Mouse (Mus musculus): ENCODE measurements around the gene Kcnma1. TPM values are rescaled to one million over a fixed set of nuclear protein-coding genes. Genes with fewer than 3 reads are reported as not detected.

Kcnma1 gene
- total RNA-seq (2021): 100 to 1,000 TPM; 194 to 195 TPM
- long read RNA-seq, experiment 1, partial matches to known transcripts: 10 of 38 reads
- long read RNA-seq, experiment 1, other reads (novel, unspliced or antisense): 28 of 38 reads
- long read RNA-seq, experiment 2, partial matches to known transcripts: 6 of 32 reads
- long read RNA-seq, experiment 2, other reads (novel, unspliced or antisense): 26 of 32 reads

DNA sequence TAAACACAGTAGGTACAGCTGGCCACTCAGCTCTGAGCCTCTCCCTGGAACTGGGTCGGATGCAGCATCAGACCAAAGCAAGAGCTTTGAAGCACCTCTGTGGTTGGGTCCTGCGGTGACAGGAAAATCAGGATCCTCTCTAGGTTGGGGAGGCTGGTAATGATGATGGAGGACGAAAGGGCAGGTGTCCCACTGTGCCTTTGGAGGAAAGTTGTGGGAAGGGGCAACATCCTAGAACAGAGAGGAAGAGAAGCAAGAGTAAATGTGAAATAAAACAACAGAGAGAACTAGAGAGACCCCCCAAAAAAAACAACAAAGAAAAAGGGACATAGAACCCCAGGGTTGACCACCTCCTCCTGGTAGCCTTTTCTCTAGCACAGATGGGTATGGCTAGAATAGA is at the start of gene Kcnma1:
Gene Kcnma1, minus strand, starts transcription at position 101 of the 400 bp plus-strand sequence.
- no peak for DNase-seq (ENCODE audit: extremely low spot score in 1 of 2, low spot score in 2 of 2)
- TF ChIP-seq CTCF (IDR thresholded peaks at IDR 0.05): no peak
- H3K4me3 ChIP-seq: no peak within 1 kb of the TSS
- H3K27ac ChIP-seq: no peak within 1 kb of the TSS
- intact Hi-C loops (cut with DNase I): no loop called here

DNA sequence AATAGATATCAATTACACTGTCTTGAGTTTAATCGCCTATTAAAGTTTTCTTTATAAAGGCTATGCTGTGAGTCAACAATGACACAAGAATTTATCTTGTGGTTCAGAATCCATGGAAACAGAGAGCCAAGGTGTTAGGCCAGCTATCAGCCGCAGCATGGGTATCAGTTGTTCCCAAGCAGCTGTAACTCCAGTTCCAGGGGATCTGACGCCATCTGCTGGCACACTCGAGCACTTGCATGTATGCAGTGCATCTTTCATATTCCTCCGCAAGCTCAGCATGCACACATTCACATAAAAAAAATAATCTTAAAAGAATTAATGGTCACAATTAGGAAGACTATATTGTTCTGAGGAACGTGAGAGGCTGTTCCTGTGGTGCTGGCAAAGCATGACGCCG is 45.5 kb upstream of the Kcnma1 start:
- DNase-seq (ENCODE audit: extremely low spot score in 1 of 2, low spot score in 2 of 2): peak in 1 of 2 experiments; percentile 40
- Histone ChIP-seq H3K27ac (no peak overlapping the region), H3K4me3 (no peak overlapping the region)
- TF ChIP-seq CTCF (IDR thresholded peaks at IDR 0.05): peak; percentile 84
- intact Hi-C loops (cut with DNase I): loop anchor here (2.0 kb wide), 1 partner anchor 49 kb away; no protein-coding TSS in a partner anchor

DNA sequence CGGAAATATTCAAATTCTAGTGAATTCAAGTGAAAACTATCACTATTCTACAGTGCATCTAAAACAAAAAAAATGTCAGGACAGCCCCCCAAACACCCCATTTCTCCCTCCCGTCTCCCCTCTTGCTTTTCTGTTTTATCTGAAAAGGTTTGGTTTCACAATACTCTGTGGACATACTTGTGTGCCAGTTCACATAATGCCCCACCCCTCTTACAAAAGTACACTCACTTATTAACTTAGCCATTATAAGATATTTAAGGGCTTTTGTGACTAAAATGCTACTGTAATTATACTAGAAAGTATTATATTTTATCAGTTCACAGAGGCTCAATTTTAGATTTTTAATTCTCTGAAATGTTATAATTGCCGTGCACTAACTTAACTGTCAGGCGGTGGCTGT is 45.0 kb upstream of the Kcnma1 start:
- TF ChIP-seq CTCF (IDR thresholded peaks at IDR 0.05): no peak
- no peak for DNase-seq (ENCODE audit: extremely low spot score in 1 of 2, low spot score in 2 of 2)
- H3K4me3 ChIP-seq: no peak overlapping the region
- intact Hi-C loops (cut with DNase I): no loop called here
- H3K27ac ChIP-seq: no peak overlapping the region

DNA sequence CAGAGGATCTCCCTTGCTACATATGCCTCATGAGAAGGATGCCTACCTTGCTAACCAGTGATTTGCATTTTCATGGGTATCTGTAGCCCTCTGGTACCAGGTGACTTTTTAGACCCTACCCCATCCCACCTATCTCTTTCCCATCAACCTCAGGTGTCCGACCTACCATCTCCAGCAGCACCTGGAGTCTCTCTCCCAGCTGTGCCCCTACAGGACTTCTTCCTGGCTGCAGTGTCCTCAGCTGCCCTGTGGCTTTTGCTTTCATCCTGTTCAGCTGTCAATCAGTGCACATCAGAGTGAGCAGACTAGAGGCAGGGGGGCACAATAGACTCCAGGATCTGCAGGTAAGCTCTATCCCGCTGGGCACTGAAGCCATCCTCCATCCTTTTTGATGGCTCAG is 37.5 kb upstream of the Kcnma1 start:
- H3K27ac ChIP-seq: no peak overlapping the region
- no peak overlapping the region for H3K4me3 ChIP-seq
- no peak for TF ChIP-seq CTCF (IDR thresholded peaks at IDR 0.05)
- intact Hi-C loops (cut with DNase I): loop anchor here (5.0 kb wide), 1 partner anchor 475 kb away; no protein-coding TSS in a partner anchor
- DNase-seq (ENCODE audit: extremely low spot score in 1 of 2, low spot score in 2 of 2): no peak

DNA sequence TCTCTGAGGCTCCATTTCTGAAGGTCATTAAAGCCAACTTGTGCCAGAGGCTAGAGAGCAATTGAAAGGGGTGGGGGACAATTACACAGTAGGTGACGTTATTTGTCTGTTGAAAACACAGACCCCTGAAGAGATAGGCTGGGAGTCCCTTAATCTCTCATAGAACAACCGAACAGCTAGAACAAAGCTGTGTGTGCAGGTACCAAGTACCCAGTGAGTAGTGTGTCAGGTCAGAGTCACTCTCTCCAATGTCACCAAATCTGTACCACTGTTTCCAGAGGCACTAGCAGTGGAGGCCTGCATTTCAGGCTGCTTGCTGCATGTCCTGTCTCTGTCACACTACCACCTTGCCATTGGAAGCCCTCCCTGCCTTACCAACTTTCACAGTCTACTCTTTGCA is 22.3 kb upstream of the Kcnma1 start:
- intact Hi-C loops (cut with DNase I): no loop called here
- no peak for DNase-seq (ENCODE audit: extremely low spot score in 1 of 2, low spot score in 2 of 2)
- no peak for TF ChIP-seq CTCF (IDR thresholded peaks at IDR 0.05)
- no peak overlapping the region for H3K4me3 ChIP-seq
- no peak overlapping the region for H3K27ac ChIP-seq

DNA sequence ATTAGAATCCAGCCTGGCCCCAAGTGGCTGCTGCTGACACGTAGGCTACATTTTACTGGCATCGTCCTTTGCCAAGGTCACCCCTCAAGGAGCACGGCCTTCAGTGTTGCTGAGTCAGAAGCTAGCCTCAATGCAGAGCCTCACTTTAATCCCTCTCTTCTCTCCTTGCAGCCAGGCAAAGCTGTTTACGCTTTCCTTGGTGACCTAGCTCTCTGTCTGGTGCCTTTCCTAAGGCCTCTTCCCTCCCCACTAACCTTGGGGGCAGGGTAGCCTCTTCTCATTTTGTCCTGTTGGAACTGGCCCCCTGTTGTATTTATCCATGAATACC is 21.9 kb upstream of the Kcnma1 start:
- intact Hi-C loops (cut with DNase I): no loop called here
- H3K27ac ChIP-seq: no peak overlapping the region
- TF ChIP-seq CTCF (IDR thresholded peaks at IDR 0.05): no peak
- no peak for DNase-seq (ENCODE audit: extremely low spot score in 1 of 2, low spot score in 2 of 2)
- H3K4me3 ChIP-seq: no peak overlapping the region

DNA sequence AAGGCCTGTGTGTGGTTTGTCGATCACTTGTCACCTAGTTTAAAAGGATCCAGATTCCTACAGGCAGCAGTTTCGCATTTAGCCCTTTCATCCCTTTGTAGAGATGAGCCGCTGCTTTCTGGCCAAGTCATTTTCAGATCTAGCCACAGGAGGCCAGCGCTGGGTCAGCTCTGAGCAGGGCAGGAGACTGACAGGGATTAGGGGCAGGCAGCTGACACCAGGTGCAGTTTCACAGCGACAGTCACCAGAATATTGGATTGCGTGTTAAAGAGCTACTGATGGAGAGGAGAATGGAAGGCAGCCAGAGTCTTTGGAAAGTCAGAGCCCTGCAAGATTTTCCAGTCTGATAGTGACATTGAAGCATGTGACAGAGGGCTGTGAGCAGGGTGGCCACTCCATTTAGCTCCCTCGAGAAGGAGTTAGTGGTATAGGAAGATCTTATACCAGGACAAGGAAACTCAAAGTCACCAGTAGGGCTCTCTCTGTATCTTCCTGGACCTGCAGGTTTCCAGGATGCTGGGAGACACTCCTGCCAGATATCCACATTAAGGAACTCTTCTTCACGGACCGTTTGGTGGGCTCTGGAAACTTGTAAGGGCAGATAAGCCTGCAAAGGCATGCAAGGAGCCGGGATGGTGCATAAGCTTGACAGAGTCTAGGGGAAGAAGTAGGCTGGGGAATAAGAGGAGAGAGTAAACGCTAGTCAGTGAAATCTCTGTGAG is 21.4 kb upstream of the Kcnma1 start:
- Histone ChIP-seq H3K4me3 (no peak overlapping the region), H3K27ac (no peak overlapping the region)
- no peak for TF ChIP-seq CTCF (IDR thresholded peaks at IDR 0.05)
- intact Hi-C loops (cut with DNase I): no loop called here
- DNase-seq (ENCODE audit: extremely low spot score in 1 of 2, low spot score in 2 of 2): no peak

DNA sequence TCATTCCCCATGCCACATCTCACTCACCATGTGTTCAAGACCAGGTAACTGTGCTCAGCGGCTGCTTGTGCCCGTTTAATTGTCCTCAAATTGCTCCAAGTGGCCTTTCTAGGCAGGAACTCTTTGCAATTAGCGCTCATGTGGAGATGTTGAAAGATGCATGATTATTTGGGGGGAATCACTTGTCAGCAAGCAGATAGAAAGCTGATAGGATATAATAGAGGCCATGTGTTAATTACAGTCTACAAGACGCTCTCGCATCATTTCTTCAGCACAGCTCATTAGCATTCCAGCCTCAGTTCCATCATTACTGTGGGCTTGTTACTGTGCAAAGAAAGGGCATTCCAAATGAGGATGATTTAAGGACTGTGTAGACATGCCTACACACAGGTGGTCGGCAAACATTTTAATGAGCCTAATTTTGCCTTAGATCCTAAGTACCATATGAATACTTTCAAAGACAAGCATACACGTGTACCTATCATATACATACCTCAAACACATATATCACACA is 18.6 kb upstream of the Kcnma1 start:
- intact Hi-C loops (cut with DNase I): no loop called here
- no peak for TF ChIP-seq CTCF (IDR thresholded peaks at IDR 0.05)
- Histone ChIP-seq H3K4me3 (no peak overlapping the region), H3K27ac (no peak overlapping the region)
- no peak for DNase-seq (ENCODE audit: extremely low spot score in 1 of 2, low spot score in 2 of 2)

DNA sequence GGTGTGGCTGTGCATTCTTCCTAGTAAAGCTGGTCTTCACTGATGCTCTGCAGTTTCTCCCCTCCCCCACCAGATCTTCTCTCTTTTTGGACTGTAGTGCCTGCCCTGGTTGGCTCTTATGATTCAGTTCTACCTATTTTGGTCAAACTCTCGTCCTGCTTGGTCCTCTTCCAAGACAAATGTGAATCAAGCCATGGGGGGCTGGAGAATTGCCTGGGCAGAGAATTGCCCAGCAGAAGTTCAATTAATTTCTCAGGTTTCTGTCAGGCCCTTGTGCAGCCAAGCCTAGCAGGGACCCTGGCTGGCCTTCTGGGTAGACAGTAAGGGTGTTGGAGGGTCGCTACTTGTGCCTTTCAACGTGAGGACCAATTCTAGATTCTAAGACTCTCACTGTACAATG is 17.9 kb upstream of the Kcnma1 start:
- Histone ChIP-seq H3K4me3 (no peak overlapping the region), H3K27ac (no peak overlapping the region)
- TF ChIP-seq CTCF (IDR thresholded peaks at IDR 0.05): no peak
- intact Hi-C loops (cut with DNase I): no loop called here
- DNase-seq (ENCODE audit: extremely low spot score in 1 of 2, low spot score in 2 of 2): no peak

DNA sequence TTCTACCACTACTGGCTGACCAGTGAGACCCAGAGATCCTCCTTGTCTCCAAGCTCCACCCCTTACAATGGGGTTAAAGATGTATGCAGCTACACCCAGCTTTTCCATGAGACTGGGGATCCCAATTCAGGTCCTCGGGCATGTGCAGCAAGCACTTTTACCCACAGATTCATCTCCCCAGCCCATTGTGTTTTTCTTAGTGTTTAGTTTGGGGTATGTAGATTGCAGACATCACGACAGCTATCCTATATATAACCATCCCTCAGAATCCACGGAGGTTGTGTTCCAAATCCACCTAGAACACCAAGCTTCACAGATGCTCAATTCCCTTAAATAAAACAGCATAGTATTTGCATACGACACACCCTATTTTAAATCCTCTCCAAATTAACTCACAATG is 6.4 kb upstream of the Kcnma1 start:
- TF ChIP-seq CTCF (IDR thresholded peaks at IDR 0.05): no peak
- intact Hi-C loops (cut with DNase I): no loop called here
- Histone ChIP-seq H3K4me3 (no peak overlapping the region), H3K27ac (peak overlapping the region; percentile 63)
- DNase-seq (ENCODE audit: extremely low spot score in 1 of 2, low spot score in 2 of 2): no peak

DNA sequence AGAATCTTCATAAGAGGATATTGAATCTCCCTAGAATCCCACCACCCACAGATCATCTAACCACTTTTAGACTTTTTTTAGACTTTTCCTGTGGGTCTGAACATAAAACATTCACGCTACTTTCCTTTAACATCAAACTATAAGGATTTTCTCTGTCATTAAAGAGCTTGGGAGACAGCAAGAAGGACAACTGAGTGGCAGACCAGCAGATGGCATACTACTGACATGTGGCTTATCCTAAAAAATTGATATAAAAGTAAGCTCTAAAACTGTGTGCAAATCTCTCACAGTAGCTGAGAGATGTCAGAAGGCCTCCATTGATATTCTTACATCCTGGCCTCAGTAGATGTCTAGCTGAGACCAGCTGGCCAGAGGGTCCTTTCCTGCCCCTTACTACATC is 4.3 kb downstream of the Kcnma1 start:
- peak; percentile 42 for TF ChIP-seq CTCF (IDR thresholded peaks at IDR 0.05)
- H3K4me3 ChIP-seq: no peak overlapping the region
- intact Hi-C loops (cut with DNase I): loop anchor here (2.0 to 5.0 kb wide), 3 partner anchors 51 to 433 kb away; no protein-coding TSS in a partner anchor
- no peak overlapping the region for H3K27ac ChIP-seq
- DNase-seq (ENCODE audit: extremely low spot score in 1 of 2, low spot score in 2 of 2): no peak

DNA sequence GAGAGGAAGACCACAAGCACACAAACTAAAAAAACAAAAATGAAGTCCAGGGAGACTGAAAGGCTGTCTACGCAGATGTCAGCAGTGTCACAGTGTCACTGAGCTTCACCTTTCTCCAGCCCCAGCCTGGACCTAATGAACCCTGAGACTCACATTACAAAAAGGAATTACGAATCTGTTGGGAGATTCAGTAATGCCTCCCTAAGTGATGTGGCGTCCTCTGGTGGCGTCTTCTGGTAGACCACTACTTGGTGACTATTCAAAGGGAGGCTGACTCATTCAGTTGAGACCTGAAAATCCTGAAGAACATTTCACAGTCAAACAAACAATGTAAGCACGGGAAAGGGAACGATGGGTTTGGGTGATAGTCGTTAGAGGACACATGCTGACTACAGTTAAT is 6.0 kb downstream of the Kcnma1 start:
- TF ChIP-seq CTCF (IDR thresholded peaks at IDR 0.05): peak; percentile 98
- Histone ChIP-seq H3K4me3 (no peak overlapping the region), H3K27ac (no peak overlapping the region)
- DNase-seq (ENCODE audit: extremely low spot score in 1 of 2, low spot score in 2 of 2): peak; percentile 82 to 90
- intact Hi-C loops (cut with DNase I): loop anchor here (1.0 to 5.0 kb wide), 3 partner anchors 217 to 431 kb away; no protein-coding TSS in a partner anchor

Data from left cerebral cortex, adult 2 months (tissue).